Mouse (Mus musculus) midbrain, postnatal 0 days (tissue): ENCODE results near the gene Nudt6. TPM values are rescaled to one million over a fixed set of nuclear protein-coding genes. Genes with fewer than 3 reads are reported as not detected.

ENCODE experiments used
- ATAC-seq: fragments of 200-750 bp; cut with Nextera tagmentation; 2 replicates; pipeline ENCODE4 v1.8.0; 2017; ENCODE audit warnings: moderate number of reproducible peaks, mild to moderate bottlenecking, moderate TSS enrichment, moderate library complexity; ENCODE audit not compliant: low FRiP score
- DNase-seq: peaks from one replicate; pipeline ENCODE4 v3.0.0-alpha.2; 2015; ENCODE audit warnings: low spot score
- H3K27ac ChIP-seq: fragments of 300-500 bp; sonication (generic); 2 replicates; pipeline ENCODE4 v1.5.1; 2014; ENCODE audit warnings: low read depth, mild to moderate bottlenecking, low read length, mixed read lengths
- H3K27me3 ChIP-seq: fragments of 300-500 bp; sonication (generic); 2 replicates; pipeline ENCODE4 v1.6.1; 2014; ENCODE audit warnings: low read length, control low read depth, mixed read lengths; ENCODE audit not compliant: insufficient read depth
- H3K36me3 ChIP-seq: fragments of 300-500 bp; sonication (generic); 2 replicates; pipeline ENCODE4 v1.6.1; 2014; ENCODE audit warnings: low read length, control low read depth, mixed read lengths; ENCODE audit not compliant: insufficient read depth
- H3K4me1 ChIP-seq: fragments of 300-500 bp; sonication (generic); 2 replicates; pipeline ENCODE4 v1.6.1; 2014; ENCODE audit warnings: mild to moderate bottlenecking, control low read depth, antibody characterized with exemption, low read length, mixed read lengths; ENCODE audit not compliant: insufficient read depth
- H3K4me2 ChIP-seq: fragments of 300-500 bp; sonication (generic); 2 replicates; pipeline ENCODE4 v1.6.1; 2014; ENCODE audit warnings: low read depth, mild to moderate bottlenecking, low read length, mixed read lengths; ENCODE audit not compliant: poor library complexity, severe bottlenecking
- H3K4me3 ChIP-seq: fragments of 300-500 bp; sonication (generic); 2 replicates; pipeline ENCODE4 v1.5.1; 2014; ENCODE audit warnings: low read depth, mild to moderate bottlenecking, low read length, moderate library complexity
- H3K9ac ChIP-seq: fragments of 300-500 bp; sonication (generic); replicated peaks from 2 replicates; pipeline ENCODE4 v1.6.1; 2014; ENCODE audit warnings: mild to moderate bottlenecking, low read length, moderate library complexity, mixed read lengths; ENCODE audit not compliant: poor library complexity, severe bottlenecking
- H3K9me3 ChIP-seq: fragments of 300-500 bp; sonication (generic); 2 replicates; pipeline ENCODE4 v1.6.1; 2016; ENCODE audit warnings: low read length, control low read depth
- CTCF ChIP-seq: IDR thresholded peaks from 2 replicates; pipeline ENCODE4 v1.5.1; 2016; ENCODE audit warnings: antibody characterized with exemption, mild to moderate bottlenecking
- WGBS: fragments of 180-500 bp; shearing (Covaris S2); extraction: QIAGEN DNeasy Blood & Tissue Kit; methylation state at CpG from one replicate; pipeline ENCODE4 v1.1.7; 2014; 5-methylcytosine and 5-hydroxymethylcytosine counted together
- polyA plus RNA-seq: library from polyadenylated mRNA; unstranded; fragments of >200 nt; fragmentation: Nextera tagmentation; extraction: Ambion mirVana; gene quantifications from 2 replicates; pipeline ENCODE4 v1.2.1, GENCODE M21; 2015
- total RNA-seq: library from RNA; depleted of rRNA; stranded (reverse); fragments of >200 nt; gene quantifications from 2 replicates; pipeline ENCODE4 v1.2.3, GENCODE M21; 2014

Gene Nudt6
- total and polyA plus RNA-seq, 2 experiments from 2014 or later = 4.3 to 10.9 TPM

GRCm38 (mm10) chr3:37418341-37418740, 1.7 kb downstream of the Nudt6 start:
- H3K27me3 ChIP-seq = no peaks in the 10 kb centered on the region
- DNase-seq (no peak), ATAC-seq (no peak)
- H3K27ac ChIP-seq = no peak overlapping the region
- H3K4me3 ChIP-seq = peak overlapping the region; percentile 67; the same call in 1 of the 2 replicates
- H3K4me1 ChIP-seq = peaks cover 4% of the 10 kb centered on the region; the same call in 1 of the 2 replicates
- WGBS = 73% methylated on average over 5 of the region's 5 CpGs
- H3K9me3 ChIP-seq = no peaks in the 10 kb centered on the region
- peak; percentile 23; the same call in 1 of the 2 replicates for TF ChIP-seq CTCF
- H3K4me2 ChIP-seq = peak overlapping the region; percentile 64
- no peaks in the 10 kb centered on the region for H3K36me3 ChIP-seq
- 0 out of 2 replicates have a peak overlapping the region, but pooled peaks have one; percentile 64 for H3K9ac ChIP-seq

GRCm38 (mm10) chr3:37414413-37414960, 5.5 kb downstream of the Nudt6 start:
- no peak overlapping the region for H3K9ac ChIP-seq
- no peaks in the 10 kb centered on the region for H3K36me3 ChIP-seq
- no peaks in the 10 kb centered on the region for H3K9me3 ChIP-seq
- WGBS = 53% methylated on average over 14 of the region's 14 CpGs
- no peak overlapping the region for H3K4me3 ChIP-seq
- no peak overlapping the region for H3K4me2 ChIP-seq
- ATAC-seq = 0 out of 2 replicates have a peak, but pooled peaks have one; percentile 7
- H3K27me3 ChIP-seq = no peaks in the 10 kb centered on the region
- peak; percentile 92 for TF ChIP-seq CTCF
- no peak overlapping the region for H3K27ac ChIP-seq
- peak; percentile 93 for DNase-seq
- H3K4me1 ChIP-seq = no peaks in the 10 kb centered on the region

DNA sequence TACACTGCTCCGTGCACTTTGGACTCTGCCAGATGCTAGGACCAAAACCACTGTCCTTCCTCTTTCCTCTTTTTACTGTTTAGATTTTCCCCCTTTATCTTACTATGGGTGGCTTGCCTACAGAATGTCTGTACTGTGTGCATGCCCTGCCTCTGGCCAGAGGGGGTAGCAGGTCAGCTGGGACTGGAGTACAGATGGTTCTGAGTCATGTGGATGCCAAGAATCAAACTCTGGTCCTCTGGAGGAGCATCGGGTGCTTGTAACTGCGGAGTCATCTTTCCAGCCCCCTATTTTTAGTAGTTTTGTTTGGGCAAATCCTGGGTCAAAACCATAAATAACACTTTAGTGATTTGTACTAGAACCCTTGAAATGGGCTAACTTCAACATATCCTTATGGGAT, 6.6 kb downstream of the Nudt6 start:
- ATAC-seq (no peak), DNase-seq (no peak)
- WGBS = 96% methylated on average over 3 of the region's 3 CpGs
- H3K9me3 ChIP-seq = no peaks in the 10 kb centered on the region
- H3K4me2 ChIP-seq = no peak overlapping the region
- H3K4me3 ChIP-seq = no peak overlapping the region
- no peak overlapping the region for H3K9ac ChIP-seq
- H3K27me3 ChIP-seq = no peaks in the 10 kb centered on the region
- no peaks in the 10 kb centered on the region for H3K36me3 ChIP-seq
- H3K4me1 ChIP-seq = no peaks in the 10 kb centered on the region
- H3K27ac ChIP-seq = no peak overlapping the region
- no peak for TF ChIP-seq CTCF

DNA sequence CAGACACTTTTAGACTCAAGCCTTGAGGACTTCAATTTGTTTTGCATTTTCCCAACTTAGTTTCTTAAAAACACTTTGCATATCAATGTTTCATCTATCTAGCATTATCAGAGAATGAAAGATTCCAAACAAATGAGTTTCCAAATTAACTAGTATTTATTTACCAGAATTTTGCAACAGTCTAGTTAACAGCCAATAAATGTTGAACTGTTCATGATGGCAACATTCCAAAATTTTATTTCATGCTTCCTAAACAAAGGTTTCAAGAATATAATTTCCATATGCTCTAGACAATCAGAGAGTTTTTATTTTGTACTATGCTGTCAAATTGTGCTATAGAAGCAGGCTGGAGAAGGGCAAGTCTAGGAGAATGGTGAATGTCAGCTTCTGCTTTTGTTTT, 12.4 kb downstream of the Nudt6 start:
- ATAC-seq (no peak), DNase-seq (no peak)
- H3K4me2 ChIP-seq = no peak overlapping the region
- no peaks in the 10 kb centered on the region for H3K4me1 ChIP-seq
- H3K27me3 ChIP-seq = no peaks in the 10 kb centered on the region
- H3K9ac ChIP-seq = no peak overlapping the region
- H3K9me3 ChIP-seq = no peaks in the 10 kb centered on the region
- H3K36me3 ChIP-seq = no peaks in the 10 kb centered on the region
- H3K4me3 ChIP-seq = no peak overlapping the region
- TF ChIP-seq CTCF = no peak
- H3K27ac ChIP-seq = no peak overlapping the region

DNA sequence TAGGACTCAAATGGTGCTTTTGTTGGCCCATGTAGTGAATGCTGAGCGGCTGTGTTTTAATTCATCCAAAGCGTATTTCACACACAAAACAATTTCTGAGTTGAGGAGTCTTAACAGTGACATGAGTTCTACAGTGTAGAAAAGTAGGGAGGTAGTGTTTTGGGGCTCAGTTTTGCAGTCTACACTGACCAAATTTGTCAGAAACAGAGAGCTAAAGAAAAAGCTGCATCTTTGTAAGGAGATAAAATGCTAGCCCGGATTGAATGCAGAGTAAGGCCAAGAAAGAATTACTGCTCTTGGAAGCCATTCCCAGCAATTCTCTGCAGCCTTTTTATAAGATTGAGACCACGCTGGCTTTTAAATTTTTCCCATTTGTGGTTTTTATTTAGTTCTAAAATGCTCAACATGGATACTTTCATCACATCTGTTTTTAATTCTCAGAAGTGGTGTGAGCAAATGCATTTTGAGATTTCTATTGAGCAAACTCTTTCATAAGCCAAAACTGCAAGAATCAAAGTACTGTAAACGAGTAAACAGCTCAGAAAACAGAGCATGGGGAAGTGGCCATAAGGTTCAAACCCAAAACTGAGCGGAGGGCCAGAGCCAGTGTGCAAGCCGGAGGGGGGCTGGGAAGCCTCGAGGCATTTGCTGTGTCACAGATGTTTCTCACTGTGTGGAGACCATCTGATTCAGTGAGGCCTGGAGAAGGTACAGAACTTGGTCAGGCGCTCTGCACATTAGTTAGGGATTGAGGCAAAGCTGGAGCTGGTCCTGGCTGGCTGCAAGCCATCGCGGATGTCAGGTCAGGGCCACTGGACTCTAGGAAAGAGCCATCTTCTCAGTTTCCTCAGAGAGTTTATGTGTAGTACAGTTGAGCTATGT, 18.0 kb downstream of the Nudt6 start:
- Histone ChIP-seq H3K4me3 (no peak overlapping the region), H3K9me3 (no peaks in the 10 kb centered on the region), H3K4me1 (no peaks in the 10 kb centered on the region), H3K27me3 (no peaks in the 10 kb centered on the region), H3K36me3 (no peaks in the 10 kb centered on the region), H3K9ac (no peak overlapping the region), H3K27ac (no peak overlapping the region), H3K4me2 (no peak overlapping the region)
- no peak for TF ChIP-seq CTCF
- DNase-seq (no peak), ATAC-seq (no peak)
- WGBS = 76% methylated on average over 11 of the region's 11 CpGs
